Mouse (Mus musculus) left cerebral cortex, adult 2 months (tissue): ENCODE results near the gene Pcbp4. TPM values are rescaled to one million over a fixed set of nuclear protein-coding genes. Genes with fewer than 3 reads are reported as not detected.

Experiments used
- DNase-seq, 2 experiments: peaks; one replicate each; pipeline ENCODE4 v3.0.0; 2021 to 2022; ENCODE audit warnings: low spot score in 2 of 2, mixed read lengths in 1 of 2; ENCODE audit errors: extremely low spot score in 1 of 2
- H3K27ac ChIP-seq: fragments of 200-600 bp; 2 replicates; pipeline ENCODE4 v1.8.1; 2022
- H3K4me3 ChIP-seq: fragments of 200-600 bp; 2 replicates; pipeline ENCODE4 v1.8.1; 2022
- CTCF ChIP-seq: fragments of 200-600 bp; IDR thresholded peaks from 2 replicates; pipeline ENCODE4 v1.8.1; 2022; ENCODE audit warnings: antibody characterized with exemption, mild to moderate bottlenecking, moderate library complexity
- intact Hi-C: fragments of 180-260 bp; cut with DNase I; formaldehyde crosslinking; loops from one replicate; pipeline ENCODE4 v1.15.1; 2025
- long read RNA-seq, 2 experiments: library from polyadenylated mRNA; stranded (forward); transcript quantifications; one replicate each; pipeline ENCODE4 v2.0.0; 2021; ENCODE audit warnings: borderline mapping rate in 2 of 2
- total RNA-seq, 2 experiments: library from RNA; stranded (reverse); gene quantifications; 2 replicates each; pipeline ENCODE4 v1.2.3; 2021

The Pcbp4 gene
- total RNA-seq: 100 to 1,000 TPM; 202 to 207 TPM
- long read RNA-seq, experiment 1, transcript Pcbp4-201 (13 exons, 2,035 nt): major isoform, 133 of 182 reads
- long read RNA-seq, experiment 1, partial matches to known transcripts: 25 of 182 reads
- long read RNA-seq, experiment 1, other reads (novel, unspliced or antisense): 24 of 182 reads
- long read RNA-seq, experiment 2, transcript Pcbp4-201 (13 exons, 2,035 nt): major isoform, 97 of 150 reads
- long read RNA-seq, experiment 2, partial matches to known transcripts: 21 of 150 reads
- long read RNA-seq, experiment 2, other reads (novel, unspliced or antisense): 32 of 150 reads

DNA sequence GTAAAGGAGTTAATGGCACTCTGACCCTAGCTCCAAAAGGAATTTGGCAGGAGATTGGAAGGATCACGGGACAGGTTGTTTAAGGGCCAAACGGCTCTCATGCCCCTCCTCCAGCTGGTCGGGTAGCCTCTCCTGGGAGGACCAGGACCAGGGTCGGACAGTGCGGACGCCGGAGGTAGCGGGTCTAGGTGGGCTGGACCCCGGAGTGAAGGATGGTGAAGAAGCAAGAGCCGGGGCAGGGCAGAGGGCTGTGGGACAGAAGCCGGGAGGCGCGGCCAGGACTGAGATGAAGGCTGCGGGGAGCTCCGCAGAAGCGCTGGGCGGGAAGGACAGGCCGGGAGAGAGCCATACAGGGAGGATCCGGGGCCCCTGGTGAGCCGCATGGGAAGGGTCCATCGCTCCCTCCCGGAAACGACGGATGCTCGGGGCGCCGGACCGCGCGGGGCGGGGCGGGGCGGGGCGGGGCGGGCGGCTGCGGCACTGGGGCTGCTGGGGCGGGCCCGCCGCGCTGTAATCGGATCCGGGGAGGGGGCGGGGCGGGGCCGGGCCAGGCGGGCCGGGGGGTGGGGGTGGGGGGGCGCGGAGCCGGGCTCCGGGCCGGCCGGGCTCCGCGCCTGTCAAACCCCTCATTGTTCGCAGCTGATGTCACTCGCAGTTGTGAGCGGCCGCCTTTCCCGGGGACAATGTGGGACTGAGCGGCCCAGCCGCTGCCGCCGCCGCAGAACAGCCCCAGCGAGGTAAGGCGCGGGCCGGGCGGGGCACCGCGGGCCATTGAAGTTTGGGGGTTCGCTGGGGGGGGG is at the start of gene Pcbp4:
Pcbp4 (plus strand) TSS at position 21 of the 800 bp plus-strand sequence.
- DNase-seq: peak; percentile 55 to 67
- intact Hi-C loops: no loop called here
- H3K27ac ChIP-seq: peak within 1 kb of the TSS; percentile 96
- TF ChIP-seq CTCF: no peak
- peak within 1 kb of the TSS; percentile 79 for H3K4me3 ChIP-seq

DNA sequence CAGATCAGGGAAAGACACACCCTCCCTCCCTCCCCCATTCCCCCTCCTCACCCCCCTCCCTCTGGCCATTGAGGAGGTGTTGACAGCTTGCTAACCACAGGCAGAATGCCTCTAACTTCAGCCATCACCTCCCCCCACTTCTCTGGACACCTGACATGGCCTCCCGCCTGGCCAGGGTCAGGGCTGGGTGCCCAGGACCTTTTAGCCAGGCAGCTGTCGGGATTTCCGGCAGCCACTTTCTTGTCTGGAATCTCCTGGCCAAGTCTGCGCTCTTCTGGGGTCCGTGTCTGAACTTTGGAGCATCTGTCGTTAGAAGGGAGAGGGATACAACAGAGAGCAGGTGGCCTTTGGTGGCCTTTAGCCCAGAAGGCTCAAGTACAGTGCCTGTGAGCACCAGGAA is 47.8 kb upstream of the Pcbp4 start:
- no peak for TF ChIP-seq CTCF
- no peak for DNase-seq

DNA sequence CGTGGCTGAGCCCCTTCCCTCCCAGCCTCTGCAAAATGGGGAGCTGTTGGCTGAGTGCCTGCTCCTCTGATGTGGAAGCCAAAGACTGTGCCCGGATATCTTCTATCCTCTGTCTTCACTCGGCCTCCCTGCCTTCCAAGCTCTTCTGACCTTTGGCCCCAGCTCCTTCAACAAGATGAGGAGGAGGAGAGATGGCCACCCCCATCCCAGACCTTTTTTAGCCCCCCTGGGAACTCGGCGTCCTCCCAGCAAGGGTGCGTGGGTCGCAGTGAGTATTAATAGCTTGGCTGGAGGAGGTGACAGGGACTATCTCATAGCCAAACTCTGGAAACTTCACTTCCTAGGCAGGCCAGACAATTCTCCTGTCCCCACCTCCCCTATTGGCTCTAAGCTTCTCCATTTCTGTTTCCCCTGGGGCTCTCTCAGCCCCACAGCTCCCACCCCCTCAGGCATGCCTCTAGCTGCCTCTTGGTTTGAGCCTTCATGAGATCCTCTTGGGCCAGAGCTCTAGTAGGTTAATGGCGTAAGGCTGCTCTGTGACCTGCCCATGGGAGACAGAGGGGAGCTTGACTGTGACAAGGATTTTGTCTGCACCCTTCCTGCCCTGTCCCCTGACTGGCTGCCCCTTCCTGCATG is 46.5 kb upstream of the Pcbp4 start:
- no peak for TF ChIP-seq CTCF
- DNase-seq: peak in 1 of 2 experiments; percentile 55
- H3K4me3 ChIP-seq: no peak overlapping the region
- intact Hi-C loops: no loop called here
- peak overlapping the region; percentile 63 for H3K27ac ChIP-seq

More for the DNA sequence above, 47.8 kb upstream of the Pcbp4 start:
- 0 out of 2 replicates have a peak overlapping the region, but pooled peaks have one; percentile 28 for H3K27ac ChIP-seq
- intact Hi-C loops: no loop called here
- no peak overlapping the region for H3K4me3 ChIP-seq

DNA sequence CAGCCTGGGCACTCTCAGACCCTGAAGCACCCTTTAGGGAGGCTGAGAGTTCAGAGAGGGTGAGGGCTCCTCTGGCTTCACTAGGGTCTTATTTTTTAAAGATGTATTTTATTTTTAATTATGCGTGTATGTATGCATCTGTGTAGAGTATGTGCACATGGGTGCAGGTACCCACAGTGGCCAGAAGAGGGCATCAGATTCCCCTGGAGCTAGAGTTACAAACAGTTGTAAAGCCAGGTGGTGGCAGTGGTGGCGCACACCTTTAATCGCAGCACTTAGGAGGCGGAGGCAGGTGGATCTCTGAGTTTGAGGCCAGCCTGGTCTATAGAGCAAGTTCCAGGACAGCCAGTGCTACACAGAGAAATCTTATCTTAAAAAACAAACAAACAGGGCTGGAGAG is 44.0 kb upstream of the Pcbp4 start:
- DNase-seq: no peak
- Histone ChIP-seq H3K4me3 (no peak overlapping the region), H3K27ac (no peak overlapping the region)
- TF ChIP-seq CTCF: peak; percentile 18
- intact Hi-C loops: no loop called here

DNA sequence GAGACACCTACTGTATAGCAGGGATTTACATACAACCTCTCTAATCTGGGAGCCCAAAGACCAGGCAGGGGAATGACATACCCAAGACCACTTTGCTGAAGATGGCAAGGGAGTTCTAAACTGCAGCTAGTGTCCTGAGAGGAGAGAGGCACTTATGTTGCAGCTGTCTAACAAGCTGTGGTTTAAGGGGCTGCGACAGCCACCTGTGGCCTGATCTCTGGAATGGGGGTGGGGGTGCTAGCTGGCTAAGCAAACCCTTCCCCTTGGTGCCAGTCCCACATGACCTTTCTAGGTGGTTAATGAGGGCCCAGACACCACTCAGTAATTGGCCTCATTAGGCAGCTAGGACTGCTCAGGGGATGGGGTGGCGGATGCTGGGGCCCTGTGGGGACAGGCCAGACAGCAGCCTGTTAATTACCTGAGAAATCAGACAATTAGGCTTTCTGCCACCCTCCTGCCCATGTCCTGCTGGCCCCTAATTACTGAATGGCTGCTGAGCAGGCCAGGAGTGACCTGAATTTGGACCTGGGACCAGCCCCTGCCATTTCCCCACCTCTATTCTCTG is 42.9 kb upstream of the Pcbp4 start:
- no peak for TF ChIP-seq CTCF

DNA sequence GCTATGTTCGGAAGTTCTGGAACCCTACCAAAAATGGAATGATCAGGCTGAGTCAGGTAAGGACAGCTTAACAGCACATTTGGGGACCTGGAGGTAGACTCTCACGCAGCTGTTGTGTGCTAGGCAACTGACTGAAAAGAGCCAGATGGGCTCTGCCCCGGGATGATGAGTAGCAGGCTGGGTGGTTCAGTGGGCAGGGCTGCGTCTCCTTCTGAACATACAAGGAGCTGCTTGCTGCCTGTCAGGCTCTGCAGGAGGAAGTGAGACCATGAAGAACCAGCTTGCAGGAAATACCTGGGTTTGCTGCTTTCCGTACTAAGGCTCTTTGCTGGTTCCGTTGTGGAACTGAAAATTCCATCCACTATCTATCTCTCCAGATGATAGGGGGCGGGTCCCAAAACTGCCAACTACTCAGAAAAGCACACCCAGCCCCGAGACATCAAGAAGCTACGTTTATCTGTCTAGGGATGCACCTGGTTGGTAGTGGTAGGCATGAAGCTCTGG is 41.9 kb upstream of the Pcbp4 start:
- intact Hi-C loops: no loop called here
- DNase-seq: peak in 1 of 2 experiments; percentile 54
- no peak overlapping the region for H3K27ac ChIP-seq
- H3K4me3 ChIP-seq: no peak overlapping the region
- no peak for TF ChIP-seq CTCF

More for the DNA sequence above, 42.9 kb upstream of the Pcbp4 start:
- Histone ChIP-seq H3K27ac (0 out of 2 replicates have a peak overlapping the region, but pooled peaks have one; percentile 26), H3K4me3 (no peak overlapping the region)
- DNase-seq: no peak
- intact Hi-C loops: no loop called here

DNA sequence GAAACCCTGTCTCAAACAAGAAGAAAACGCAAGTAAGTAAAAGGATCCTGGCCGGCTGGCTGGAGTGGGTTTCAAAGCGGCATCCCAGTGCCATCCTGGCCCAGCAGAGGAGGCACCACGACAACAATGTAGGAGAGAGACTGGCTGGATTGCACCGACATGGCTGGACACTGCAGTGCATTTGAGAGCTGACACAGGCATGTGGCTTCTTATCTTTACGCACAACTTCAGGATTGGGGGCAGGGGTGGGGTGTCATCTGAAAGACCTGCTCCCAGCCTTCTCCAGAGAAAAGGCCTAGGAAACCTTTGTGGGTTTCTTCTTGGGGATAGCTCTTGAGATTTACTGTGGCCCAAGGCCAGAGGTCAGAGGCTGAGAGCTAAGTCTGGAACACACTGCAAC is 41.4 kb upstream of the Pcbp4 start:
- intact Hi-C loops: no loop called here
- no peak overlapping the region for H3K27ac ChIP-seq
- no peak for TF ChIP-seq CTCF
- no peak for DNase-seq
- H3K4me3 ChIP-seq: no peak overlapping the region

DNA sequence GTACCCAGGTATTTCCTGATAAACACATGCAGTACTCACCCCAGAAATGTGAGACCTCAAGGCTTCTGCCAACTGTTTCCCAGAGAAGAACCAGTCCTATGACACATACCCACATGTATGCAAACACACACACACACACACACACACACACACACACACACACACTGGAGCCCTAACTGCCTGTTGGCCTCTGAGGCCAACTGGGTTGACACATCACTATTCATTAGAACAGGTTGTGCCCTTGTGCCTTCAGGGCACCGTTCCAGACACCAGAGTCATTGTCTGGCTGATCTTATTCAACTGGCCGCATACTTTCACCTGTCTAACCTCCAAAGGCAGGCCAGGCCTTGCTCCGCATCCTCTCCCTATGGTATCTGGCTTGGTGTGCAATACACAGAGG is 40.9 kb upstream of the Pcbp4 start:
- TF ChIP-seq CTCF: no peak
- intact Hi-C loops: no loop called here
- H3K4me3 ChIP-seq: no peak overlapping the region
- no peak for DNase-seq
- H3K27ac ChIP-seq: no peak overlapping the region

DNA sequence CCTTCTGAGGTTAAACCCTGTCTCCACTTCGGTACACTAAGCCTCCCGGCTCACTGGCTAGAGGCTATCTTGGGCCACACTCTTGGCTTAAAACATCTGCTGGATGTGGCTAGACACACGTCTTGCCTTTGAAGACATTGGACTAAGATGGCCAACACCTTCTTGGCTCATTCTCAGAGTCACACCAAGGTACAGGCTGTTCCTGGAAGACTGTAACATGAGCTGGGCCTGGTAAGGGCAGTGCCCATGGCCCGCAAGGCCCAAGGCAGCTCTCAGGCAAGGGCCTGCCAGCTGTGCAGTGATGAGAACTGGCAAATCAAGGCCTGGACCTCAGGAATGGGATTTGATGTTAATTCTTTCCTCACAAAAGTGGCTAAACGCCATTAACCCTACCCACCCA is 39.5 kb upstream of the Pcbp4 start:
- intact Hi-C loops: no loop called here
- Histone ChIP-seq H3K27ac (no peak overlapping the region), H3K4me3 (no peak overlapping the region)
- no peak for DNase-seq
- TF ChIP-seq CTCF: no peak

DNA sequence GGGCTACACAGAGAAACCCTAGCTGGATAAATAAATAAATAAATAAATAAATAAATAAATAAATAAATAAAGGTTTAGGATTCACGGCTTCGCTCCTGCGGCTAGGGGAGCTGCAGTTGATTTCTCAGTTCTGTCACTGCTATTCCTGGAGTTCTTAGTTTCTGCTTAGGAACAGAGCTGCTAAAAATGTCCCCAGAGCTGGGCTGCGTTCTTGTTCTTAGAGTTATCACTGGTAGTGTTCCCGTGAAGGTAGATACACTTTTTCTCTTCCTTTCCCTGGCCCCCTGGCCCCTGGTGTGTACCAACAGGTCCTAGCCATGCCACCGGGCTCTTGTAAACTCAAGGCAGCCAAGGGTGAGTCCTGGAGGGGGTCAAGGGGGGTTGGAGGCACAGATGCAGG is 36.3 kb upstream of the Pcbp4 start:
- no peak for DNase-seq
- no peak; the same call in none of the 2 replicates for TF ChIP-seq CTCF
- H3K27ac ChIP-seq: peak overlapping the region; percentile 63
- intact Hi-C loops: no loop called here
- no peak overlapping the region for H3K4me3 ChIP-seq

DNA sequence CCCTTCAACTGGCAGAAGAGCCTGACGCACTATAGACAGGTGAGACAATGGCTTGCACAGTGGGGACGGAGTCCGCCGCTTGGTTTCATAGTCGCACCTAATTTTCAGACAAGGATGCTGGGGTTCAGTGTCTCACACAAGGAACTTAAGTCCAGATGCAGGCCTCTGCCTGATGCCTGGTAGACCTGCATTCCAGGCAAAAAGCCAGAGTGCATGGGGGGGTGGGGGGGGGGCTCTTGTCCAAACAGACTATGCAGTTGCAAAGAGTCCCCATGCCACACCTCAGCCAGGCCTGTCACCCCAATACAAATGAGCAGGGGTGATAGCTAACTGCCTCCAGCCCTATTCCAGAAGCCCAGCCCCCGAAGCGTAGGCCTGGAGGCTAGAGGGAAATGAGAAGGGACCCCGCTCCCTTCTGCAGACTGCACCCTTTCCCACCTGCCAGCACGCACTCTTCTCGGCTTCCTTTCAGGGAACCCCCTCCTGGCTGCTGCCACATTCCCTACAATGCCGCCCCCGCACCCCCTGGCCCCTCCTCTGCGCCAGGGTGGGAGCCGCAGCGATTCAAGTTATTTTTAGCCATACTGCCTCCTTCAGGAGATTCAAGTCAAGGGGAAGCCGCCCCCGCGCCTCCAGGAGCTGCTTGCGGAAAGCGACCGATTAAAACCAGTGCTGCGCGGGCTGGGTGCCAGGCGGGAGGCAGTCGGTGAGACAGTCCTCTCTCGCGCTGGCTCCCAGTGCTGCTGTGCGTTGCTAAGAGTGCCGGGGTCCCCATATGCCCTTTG is 35.1 kb upstream of the Pcbp4 start:
- TF ChIP-seq CTCF: peak; percentile 38
- DNase-seq: peak; percentile 93
- Histone ChIP-seq H3K27ac (peak overlapping the region; percentile 63), H3K4me3 (peak overlapping the region; percentile 25)
- intact Hi-C loops: loop anchor here (1.0 to 2.0 kb wide), 4 partner anchors 15 to 117 kb away; no protein-coding TSS in a partner anchor
